Mouse (Mus musculus): ENCODE measurements around the gene Trpv5. TPM values are rescaled to one million over a fixed set of nuclear protein-coding genes. Genes with fewer than 3 reads are reported as not detected.

The Trpv5 gene
- polyA plus RNA-seq (2017; shearing (Covaris generic)), result under 1 TPM in 1 of 2 experiments, not detected in 1; 0.12 TPM

GRCm38 (mm10) chr6:41680669-41681068 lies at the start of gene Trpv5:
Gene Trpv5 (minus strand): TSS chr6:41680769.

GRCm38 (mm10) chr6:41704123-41704522 lies 23.6 kb upstream of the Trpv5 start, which contains the start of gene Kel:
Gene Kel (minus strand): TSS chr6:41704339.

GRCm38 (mm10) chr6:41684131-41684530 lies 3.6 kb upstream of the Trpv5 start, which contains the start of gene Llcfc1:
Gene Llcfc1 (plus strand): TSS chr6:41684431.

GRCm38 (mm10) chr6:41636178-41636577 lies 44.4 kb downstream of the Trpv5 start, which contains the start of gene Trpv6:
Gene Trpv6 (minus strand): TSS chr6:41636405.

GRCm38 (mm10) chr6:41605061-41605793 lies 75.3 kb downstream of the Trpv5 start, which contains the start of gene Ephb6:
Gene Ephb6 (plus strand): TSS chr6:41605482.

Other genes with a start within 250 kb of the Trpv5 start
- gene Gm10334, start 234.6 kb downstream of the Trpv5 start, polyA plus RNA-seq (2017; shearing (Covaris generic)), result not detected
- not detected for gene Prss1, start 221.8 kb downstream of the Trpv5 start, polyA plus RNA-seq (2017; shearing (Covaris generic))
- gene Prss2, start 159.0 kb downstream of the Trpv5 start, polyA plus RNA-seq (2017; shearing (Covaris generic)), result 1 to 10 TPM in 1 of 2 experiments, under 1 TPM in 1; 0.50 to 1.6 TPM
- gene Ephb6, start 75.3 kb downstream of the Trpv5 start, polyA plus RNA-seq (2017; shearing (Covaris generic)), result 10 to 100 TPM; 25.5 to 32.7 TPM
- under 1 TPM; 0.21 to 0.35 TPM for gene Trpv6, start 44.4 kb downstream of the Trpv5 start, polyA plus RNA-seq (2017; shearing (Covaris generic))
- gene Llcfc1, start 3.7 kb upstream of the Trpv5 start, polyA plus RNA-seq (2017; shearing (Covaris generic)), result not detected
- gene Kel, start 23.6 kb upstream of the Trpv5 start, polyA plus RNA-seq (2017; shearing (Covaris generic)), result under 1 TPM; 0.25 to 0.52 TPM
- not detected for gene Olfr459, start 94.4 kb upstream of the Trpv5 start, polyA plus RNA-seq (2017; shearing (Covaris generic))
- not detected for gene Pip, start 166.8 kb upstream of the Trpv5 start, polyA plus RNA-seq (2017; shearing (Covaris generic))
- gene Sval2, start 172.2 kb upstream of the Trpv5 start, polyA plus RNA-seq (2017; shearing (Covaris generic)), result not detected

Measured in activated CD4-positive, CD25-positive, alpha-beta regulatory T cell (primary cell).